Mouse (Mus musculus) G1E (cell line): Measurements from ENCODE around the gene Pard3b. TPM values are rescaled to one million over a fixed set of nuclear protein-coding genes. Genes with fewer than 3 reads are reported as not detected.

Experiments
- ATAC-seq: 2 replicates; pipeline ENCODE4 v1.8.0; 2016; ENCODE audit warnings: mild to moderate bottlenecking; ENCODE audit not compliant: insufficient number of reproducible peaks, poor library complexity, low FRiP score, severe bottlenecking; ENCODE audit errors: extremely low read depth
- DNase-seq: peaks from one replicate; pipeline ENCODE4 v3.0.0; 2012; ENCODE audit warnings: low spot score
- H3K27me3 ChIP-seq: 2 replicates; pipeline ENCODE4 v1.6.1; 2012; ENCODE audit warnings: mild to moderate bottlenecking, low read length, inconsistent platforms; ENCODE audit not compliant: insufficient read depth
- H3K36me3 ChIP-seq: replicated peaks from 2 replicates; pipeline ENCODE3; 2012; ENCODE audit warnings: mild to moderate bottlenecking, inconsistent platforms
- H3K4me1 ChIP-seq: 2 replicates; pipeline ENCODE4 v1.6.1; 2012; ENCODE audit warnings: low read depth, low read length, inconsistent platforms, mixed read lengths; ENCODE audit not compliant: insufficient read depth
- H3K4me3 ChIP-seq: 2 replicates; pipeline ENCODE4 v1.5.1; 2012; ENCODE audit warnings: low read depth, mild to moderate bottlenecking, inconsistent platforms, low read length, moderate library complexity, mixed read lengths
- H3K9me3 ChIP-seq: replicated peaks from 2 replicates; pipeline ENCODE4 v1.6.1; 2012; ENCODE audit warnings: inconsistent platforms
- CTCF ChIP-seq: IDR thresholded peaks from 2 replicates; pipeline ENCODE4 v1.5.1; 2012; ENCODE audit warnings: low read depth, low read length, inconsistent platforms, mixed read lengths
- GATA1 ChIP-seq: IDR thresholded peaks from 2 replicates; pipeline ENCODE4 v1.6.1; 2012; ENCODE audit warnings: borderline replicate concordance, low read length, inconsistent platforms, mixed read lengths
- GATA2 ChIP-seq: IDR thresholded peaks from 2 replicates; pipeline ENCODE4 v1.6.1; 2012; ENCODE audit warnings: low read depth, low read length, inconsistent platforms, borderline replicate concordance
- POLR2AphosphoS5 ChIP-seq: IDR thresholded peaks from 2 replicates; pipeline ENCODE4 v1.6.1; 2012; ENCODE audit warnings: low read depth, low read length, inconsistent platforms; ENCODE audit not compliant: insufficient replicate concordance
- TAL1 ChIP-seq: conservative IDR thresholded peaks from 2 replicates; pipeline ENCODE4 v1.6.1; 2012; ENCODE audit warnings: low read depth, low read length, inconsistent platforms, mixed read lengths
- polyA plus RNA-seq: library from polyadenylated mRNA; stranded (reverse); fragments of >175 nt; gene quantifications from 2 replicates; pipeline ENCODE4 v1.2.3, GENCODE M21; 2012
- total RNA-seq, 2 experiments: library from RNA; stranded (forward) in 1 of 2; stranded (reverse) in 1 of 2; fragments of 200-1000 nt in 1 of 2; fragments of >200 nt in 1 of 2; fragmentation: Nextera tagmentation in 1 of 2; gene quantifications; 2 replicates each; pipeline ENCODE4 v1.2.3; 2014 to 2017

Pard3b gene
- total and polyA plus RNA-seq, 3 experiments: 0.33 TPM; not detected in 2

DNA sequence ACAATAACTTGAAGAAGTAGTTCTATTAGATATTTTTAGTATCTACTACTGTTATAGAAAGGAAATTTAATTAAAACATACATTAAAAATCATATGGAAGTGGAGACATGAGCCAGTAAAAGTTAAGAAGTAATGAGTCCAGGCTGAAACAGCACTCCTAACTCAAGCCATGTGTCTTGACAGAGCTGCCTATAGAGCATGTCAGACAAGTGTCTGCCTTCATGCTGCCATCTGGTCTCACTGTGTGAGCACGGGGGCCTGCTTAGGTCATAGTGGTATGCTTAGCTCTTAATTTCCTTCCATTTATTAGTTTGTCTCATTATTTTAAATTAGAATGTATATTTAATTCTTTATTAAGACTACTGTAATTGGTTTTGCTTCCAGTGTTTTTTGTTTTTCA lies 517.3 kb downstream of the Pard3b start:
- TF ChIP-seq TAL1: no peak
- TF ChIP-seq POLR2AphosphoS5: no peak
- TF ChIP-seq CTCF: no peak
- TF ChIP-seq GATA1: no peak
- no peak for TF ChIP-seq GATA2
- Histone ChIP-seq H3K4me3 (no peak overlapping the region), H3K36me3 (no peaks in the 10 kb centered on the region), H3K4me1 (no peaks in the 10 kb centered on the region), H3K9me3 (no peaks in the 10 kb centered on the region), H3K27me3 (no peaks in the 10 kb centered on the region; the same call in 1 of the 2 replicates)
- ATAC-seq (no peak), DNase-seq (no peak)

DNA sequence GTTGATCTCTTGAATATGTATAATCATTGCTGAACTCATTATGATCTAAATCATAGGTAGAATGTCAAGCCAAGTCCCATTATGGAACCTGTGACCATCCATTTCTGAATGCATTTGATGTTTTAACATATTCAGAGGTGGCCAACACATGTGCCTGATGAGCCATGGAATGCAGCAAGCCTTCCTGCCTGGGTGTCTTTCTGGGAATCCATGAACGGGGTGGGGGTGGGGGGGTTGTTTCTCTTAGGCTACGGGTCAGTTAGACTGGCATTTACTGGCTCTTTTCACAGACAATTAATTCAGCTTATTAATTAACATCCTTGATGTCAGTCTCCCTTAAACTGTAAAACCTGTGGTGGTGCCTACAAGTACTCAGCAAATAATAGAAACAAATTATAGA lies 521.0 kb downstream of the Pard3b start:
- H3K4me3 ChIP-seq: no peak overlapping the region
- ATAC-seq: no peak
- H3K27me3 ChIP-seq: no peaks in the 10 kb centered on the region; the same call in 1 of the 2 replicates
- H3K36me3 ChIP-seq: no peaks in the 10 kb centered on the region
- H3K4me1 ChIP-seq: no peaks in the 10 kb centered on the region
- TF ChIP-seq GATA1 (no peak), GATA2 (no peak), POLR2AphosphoS5 (no peak), CTCF (no peak), TAL1 (no peak)
- no peaks in the 10 kb centered on the region for H3K9me3 ChIP-seq
- DNase-seq: no peak

- Histone ChIP-seq H3K36me3 (no peaks in the 10 kb centered on the region), H3K4me1 (no peaks in the 10 kb centered on the region), H3K4me3 (no peak overlapping the region), H3K9me3 (no peaks in the 10 kb centered on the region), H3K27me3 (no peaks in the 10 kb centered on the region)
- no peak for ATAC-seq
- DNase-seq: no peak
- TF ChIP-seq POLR2AphosphoS5 (no peak), GATA1 (no peak), CTCF (no peak), GATA2 (no peak), TAL1 (no peak)
Observed at GRCm38 (mm10) chr1:62175013-62175640, 536.5 kb downstream of the Pard3b start.

DNA sequence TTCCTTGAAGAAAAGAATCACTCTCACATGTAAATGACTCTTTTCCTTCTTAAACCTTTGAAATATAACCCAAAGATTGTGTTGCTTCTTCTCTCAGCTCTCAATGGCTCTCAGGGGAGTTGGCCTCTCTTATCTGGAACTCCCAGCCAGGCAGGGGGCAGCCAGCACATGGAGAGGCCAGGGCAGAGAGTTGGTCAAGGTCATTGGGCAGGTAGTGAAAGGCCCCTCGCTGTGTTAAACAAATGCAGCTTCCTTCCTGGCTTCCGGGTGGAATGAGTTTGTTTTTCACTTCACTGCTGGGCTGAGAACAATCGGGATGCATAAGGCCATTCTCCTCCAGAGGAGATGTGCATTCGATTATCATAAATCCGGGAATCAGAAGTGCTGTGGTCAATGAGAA lies 543.0 kb downstream of the Pard3b start:
- H3K9me3 ChIP-seq: no peaks in the 10 kb centered on the region
- no peaks in the 10 kb centered on the region for H3K27me3 ChIP-seq
- H3K4me1 ChIP-seq: no peaks in the 10 kb centered on the region
- no peaks in the 10 kb centered on the region for H3K36me3 ChIP-seq
- DNase-seq (no peak), ATAC-seq (no peak)
- no peak overlapping the region for H3K4me3 ChIP-seq
- no peak for TF ChIP-seq POLR2AphosphoS5

DNA sequence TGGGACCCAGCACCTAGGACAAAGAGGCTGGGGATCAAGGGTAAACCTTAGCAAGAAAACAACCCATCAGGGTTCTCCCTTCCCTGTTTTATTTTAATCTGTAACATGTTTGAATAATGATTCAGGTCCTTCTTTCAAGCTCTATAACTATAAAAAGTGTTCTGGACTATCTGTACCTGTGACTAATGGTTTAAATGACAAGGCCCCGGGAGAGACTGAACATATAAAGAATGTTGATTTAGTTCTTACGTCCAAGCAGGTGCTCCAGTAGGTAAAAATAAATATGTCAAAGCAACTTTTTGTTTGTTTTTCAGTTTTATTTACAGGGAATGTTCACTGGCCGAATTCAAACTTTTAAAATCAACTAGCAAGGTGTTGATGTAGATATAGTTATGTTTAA lies 544.0 kb downstream of the Pard3b start:
- TF ChIP-seq TAL1 (no peak), POLR2AphosphoS5 (no peak), CTCF (no peak), GATA2 (no peak), GATA1 (no peak)
- Histone ChIP-seq H3K36me3 (no peaks in the 10 kb centered on the region), H3K4me3 (no peak overlapping the region), H3K9me3 (no peaks in the 10 kb centered on the region), H3K27me3 (no peaks in the 10 kb centered on the region), H3K4me1 (no peaks in the 10 kb centered on the region)
- ATAC-seq (no peak), DNase-seq (no peak)

GRCm38 (mm10) chr1:62190786-62191185 lies 552.2 kb downstream of the Pard3b start:
- H3K36me3 ChIP-seq: no peaks in the 10 kb centered on the region
- no peaks in the 10 kb centered on the region for H3K9me3 ChIP-seq
- TF ChIP-seq GATA2 (no peak), POLR2AphosphoS5 (no peak), TAL1 (no peak), CTCF (no peak)
- no peak for DNase-seq
- no peaks in the 10 kb centered on the region for H3K27me3 ChIP-seq
- H3K4me1 ChIP-seq: no peaks in the 10 kb centered on the region
- H3K4me3 ChIP-seq: no peak overlapping the region
- no peak for ATAC-seq

- Histone ChIP-seq H3K4me1 (no peaks in the 10 kb centered on the region), H3K27me3 (no peaks in the 10 kb centered on the region), H3K4me3 (no peak overlapping the region), H3K36me3 (no peaks in the 10 kb centered on the region), H3K9me3 (no peaks in the 10 kb centered on the region)
- ATAC-seq: no peak
- no peak for DNase-seq
- TF ChIP-seq GATA1 (no peak), CTCF (no peak), GATA2 (no peak), POLR2AphosphoS5 (no peak), TAL1 (no peak)
Observed at GRCm38 (mm10) chr1:62197515-62197914, 558.9 kb downstream of the Pard3b start.
